Mouse (Mus musculus) MEL (cell line): Measurements from ENCODE around the gene Olfr47. TPM values are rescaled to one million over a fixed set of nuclear protein-coding genes. Genes with fewer than 3 reads are reported as not detected.

ENCODE experiments used
- DNase-seq: peaks from one replicate; pipeline ENCODE4 v3.0.0; 2011; ENCODE audit warnings: low read depth, low spot score
- H3K27ac ChIP-seq: 2 replicates; pipeline ENCODE4 v1.5.1; 2012; ENCODE audit warnings: low read depth, mild to moderate bottlenecking, control low read depth, low read length, moderate library complexity; ENCODE audit not compliant: control insufficient read depth
- H3K27me3 ChIP-seq, 2 experiments: fragments of 150-350 bp in 1 of 2; sonication (generic) in 1 of 2; 2 replicates each; pipeline ENCODE4 v1.6.1; 2012; ENCODE audit warnings: low read length in 2 of 2, mild to moderate bottlenecking in 2 of 2, improper control_type of control experiment in 1 of 2, moderate library complexity in 1 of 2; ENCODE audit not compliant: insufficient read depth in 2 of 2, control insufficient read depth in 1 of 2
- H3K36me3 ChIP-seq, 2 experiments: 2 replicates each; pipeline ENCODE4 v1.6.1; 2012 to 2014; ENCODE audit warnings: low read length in 2 of 2, improper control_type of control experiment in 1 of 2, inconsistent platforms in 1 of 2, mild to moderate bottlenecking in 1 of 2; ENCODE audit not compliant: insufficient read depth in 2 of 2, control insufficient read depth in 1 of 2
- H3K4me1 ChIP-seq, 2 experiments: fragments of 150-350 bp in 1 of 2; sonication (generic) in 1 of 2; 2 replicates each; pipeline ENCODE4 v1.6.1; 2012; ENCODE audit warnings: low read length in 2 of 2, improper control_type of control experiment in 1 of 2, mild to moderate bottlenecking in 1 of 2; ENCODE audit not compliant: insufficient read depth in 2 of 2, control insufficient read depth in 1 of 2
- H3K4me3 ChIP-seq, 2 experiments: fragments of 150-350 bp in 1 of 2; sonication (generic) in 1 of 2; 2 replicates each; pipeline ENCODE4 v1.5.1; 2012; ENCODE audit warnings: low read depth in 2 of 2, low read length in 2 of 2, mild to moderate bottlenecking in 2 of 2, moderate library complexity in 2 of 2, control low read depth in 1 of 2, improper control_type of control experiment in 1 of 2; ENCODE audit not compliant: control insufficient read depth in 1 of 2, insufficient read depth in 1 of 2
- H3K79me2 ChIP-seq: 2 replicates; pipeline ENCODE4 v1.6.1; 2012; ENCODE audit warnings: mild to moderate bottlenecking, low read length, moderate library complexity; ENCODE audit not compliant: control insufficient read depth, poor library complexity, insufficient read depth
- H3K9ac ChIP-seq: 2 replicates; pipeline ENCODE4 v1.6.1; 2012; ENCODE audit warnings: low read depth, mild to moderate bottlenecking, control low read depth, low read length, moderate library complexity; ENCODE audit not compliant: control insufficient read depth, poor library complexity, severe bottlenecking
- H3K9me3 ChIP-seq: fragments of 150-350 bp; sonication (generic); replicated peaks from 2 replicates; pipeline ENCODE4 v1.6.1; 2012; ENCODE audit warnings: mild to moderate bottlenecking, low read length, improper control_type of control experiment, moderate library complexity; ENCODE audit not compliant: insufficient read depth
- BHLHE40 ChIP-seq: IDR thresholded peaks from 2 replicates; pipeline ENCODE4 v1.6.1; 2012; ENCODE audit warnings: low read depth, mild to moderate bottlenecking, inconsistent platforms, low read length, improper control_type of control experiment, borderline replicate concordance
- CTCF ChIP-seq, 3 experiments: IDR thresholded peaks in 2 of 3; conservative IDR thresholded peaks in 1 of 3; 2 replicates each; pipeline ENCODE4 v1.5.1; 2011 to 2012; ENCODE audit warnings: low read length in 3 of 3, low read depth in 2 of 3, mild to moderate bottlenecking in 2 of 3, improper control_type of control experiment in 1 of 3, inconsistent platforms in 1 of 3, mixed read lengths in 1 of 3, moderate library complexity in 1 of 3; ENCODE audit not compliant: control insufficient read depth in 1 of 3, insufficient read depth in 1 of 3, poor library complexity in 1 of 3, severe bottlenecking in 1 of 3
- EP300 ChIP-seq, 2 experiments: IDR thresholded peaks; 2 replicates each; pipeline ENCODE4 v1.6.1; 2011; ENCODE audit warnings: improper control_type of control experiment in 2 of 2, low read length in 2 of 2, low read depth in 1 of 2, mild to moderate bottlenecking in 1 of 2
- ETS1 ChIP-seq: IDR thresholded peaks from 2 replicates; pipeline ENCODE4 v1.6.1; 2012; ENCODE audit warnings: low read depth, mild to moderate bottlenecking, inconsistent platforms, low read length, improper control_type of control experiment, moderate library complexity
- HCFC1 ChIP-seq: IDR thresholded peaks from 2 replicates; pipeline ENCODE4 v1.6.1; 2012; ENCODE audit warnings: low read depth, mild to moderate bottlenecking, inconsistent platforms, low read length, improper control_type of control experiment, moderate library complexity
- KAT2A ChIP-seq: conservative IDR thresholded peaks from 2 replicates; pipeline ENCODE4 v1.6.1; 2012; ENCODE audit warnings: low read depth, low read length, improper control_type of control experiment, inconsistent platforms
- MAX ChIP-seq: IDR thresholded peaks from 2 replicates; pipeline ENCODE4 v1.6.1; 2011; ENCODE audit warnings: low read length, improper control_type of control experiment
- MAZ ChIP-seq: IDR thresholded peaks from 2 replicates; pipeline ENCODE4 v1.6.1; 2012; ENCODE audit warnings: low read depth, mild to moderate bottlenecking, inconsistent platforms, low read length, improper control_type of control experiment
- MXI1 ChIP-seq: IDR thresholded peaks from 2 replicates; pipeline ENCODE4 v1.6.1; 2011; ENCODE audit warnings: mild to moderate bottlenecking, low read depth, low read length, improper control_type of control experiment
- MYB ChIP-seq: IDR thresholded peaks from 2 replicates; pipeline ENCODE4 v1.6.1; 2011; ENCODE audit warnings: mild to moderate bottlenecking, low read depth, low read length, improper control_type of control experiment
- NELFE ChIP-seq: IDR thresholded peaks from 2 replicates; pipeline ENCODE4 v1.6.1; 2011; ENCODE audit warnings: low read depth, low read length, improper control_type of control experiment
- POLR2A ChIP-seq, 2 experiments: IDR thresholded peaks; 2 replicates each; pipeline ENCODE4 v1.6.1; 2011 to 2012; ENCODE audit warnings: low read length in 2 of 2, mild to moderate bottlenecking in 2 of 2, control low read depth in 1 of 2, improper control_type of control experiment in 1 of 2, low read depth in 1 of 2, moderate library complexity in 1 of 2; ENCODE audit not compliant: control insufficient read depth in 1 of 2, insufficient read depth in 1 of 2, poor library complexity in 1 of 2
- POLR2AphosphoS5 ChIP-seq: IDR thresholded peaks from 2 replicates; pipeline ENCODE4 v1.6.1; 2012; ENCODE audit warnings: low read depth, borderline replicate concordance, mild to moderate bottlenecking, inconsistent platforms, low read length, moderate library complexity, mixed read lengths
- RAD21 ChIP-seq: IDR thresholded peaks from 2 replicates; pipeline ENCODE4 v1.6.1; 2011; ENCODE audit warnings: mild to moderate bottlenecking, low read depth, low read length, improper control_type of control experiment
- RCOR1 ChIP-seq: IDR thresholded peaks from 2 replicates; pipeline ENCODE4 v1.6.1; 2012; ENCODE audit warnings: low read depth, mild to moderate bottlenecking, inconsistent platforms, low read length, improper control_type of control experiment
- SMC3 ChIP-seq: IDR thresholded peaks from 2 replicates; pipeline ENCODE4 v1.6.1; 2011; ENCODE audit warnings: low read depth, low read length, improper control_type of control experiment
- TAL1 ChIP-seq: IDR thresholded peaks from 2 replicates; pipeline ENCODE4 v1.6.1; 2012; ENCODE audit warnings: mild to moderate bottlenecking, inconsistent platforms, low read length, moderate library complexity, mixed read lengths
- TBP ChIP-seq: IDR thresholded peaks from 2 replicates; pipeline ENCODE4 v1.8.0; 2011; ENCODE audit warnings: low read depth, low read length, improper control_type of control experiment
- USF1 ChIP-seq: IDR thresholded peaks from 2 replicates; pipeline ENCODE4 v1.6.1; 2014; ENCODE audit warnings: low read depth, mild to moderate bottlenecking, inconsistent platforms, low read length, improper control_type of control experiment, moderate library complexity
- ZNF384 ChIP-seq: IDR thresholded peaks from 2 replicates; pipeline ENCODE4 v1.6.1; 2012; ENCODE audit warnings: low read depth, mild to moderate bottlenecking, inconsistent platforms, low read length, improper control_type of control experiment
- polyA plus RNA-seq, 2 experiments: library from polyadenylated mRNA; stranded (reverse) in 1 of 2; unstranded in 1 of 2; fragments of >175 nt in 1 of 2; fragments of >200 nt in 1 of 2; gene quantifications; 2 replicates each; pipeline versions ENCODE4 v1.2.1 to v1.2.4; 2012; ENCODE audit warnings: low replicate concordance in 2 of 2, low read depth in 1 of 2; ENCODE audit not compliant: insufficient read length in 2 of 2, insufficient read depth in 1 of 2, missing spikeins in 1 of 2
- total RNA-seq: library from RNA; depleted of rRNA; stranded (reverse); fragments of 300-350 nt; gene quantifications from 2 replicates; pipeline ENCODE4 v1.2.3, GENCODE M21; 2012

Gene Olfr47
- total and polyA plus RNA-seq, 3 experiments = not detected

GRCm38 (mm10) chr6:43266356-43266755 is 35.0 kb downstream of the Olfr47 start:
- no peak overlapping the region for H3K9ac ChIP-seq

GRCm38 (mm10) chr6:43272597-43272996 is 41.3 kb downstream of the Olfr47 start:
- Histone ChIP-seq H3K27ac (no peak overlapping the region), H3K36me3 (no peaks in the 10 kb centered on the region), H3K4me3 (no peak overlapping the region), H3K4me1 (no peaks in the 10 kb centered on the region), H3K79me2 (no peaks in the 10 kb centered on the region), H3K9me3 (no peaks in the 10 kb centered on the region), H3K9ac (no peak overlapping the region), H3K27me3 (no peaks in the 10 kb centered on the region)
- no peak for DNase-seq
- TF ChIP-seq USF1 = no peak
- no peak for TF ChIP-seq EP300 (IDR thresholded peaks at IDR 0.05; ENCODE audit: low read depth in 1 of 2, low read length in 2 of 2)

More at GRCm38 (mm10) chr6:43266356-43266755, 35.0 kb downstream of the Olfr47 start:
- Histone ChIP-seq H3K4me3 (no peak overlapping the region), H3K36me3 (no peaks in the 10 kb centered on the region), H3K27ac (no peak overlapping the region), H3K4me1 (no peaks in the 10 kb centered on the region), H3K9me3 (no peaks in the 10 kb centered on the region), H3K27me3 (no peaks in the 10 kb centered on the region; a peak in 1 of 4 replicates), H3K79me2 (no peaks in the 10 kb centered on the region)
- no peak for DNase-seq
- no peak for TF ChIP-seq RCOR1
- no peak for TF ChIP-seq RAD21
- TF ChIP-seq MXI1 = no peak
- TF ChIP-seq MAX = no peak
- TF ChIP-seq ZNF384 = no peak
- TF ChIP-seq ETS1 = no peak
- no peak for TF ChIP-seq KAT2A
- TF ChIP-seq NELFE = no peak
- no peak for TF ChIP-seq TAL1
- no peak for TF ChIP-seq MYB
- no peak for TF ChIP-seq SMC3
- no peak for TF ChIP-seq TBP
- no peak for TF ChIP-seq POLR2AphosphoS5
- TF ChIP-seq HCFC1 = no peak
- TF ChIP-seq BHLHE40 = no peak
- TF ChIP-seq POLR2A (IDR thresholded peaks at IDR 0.05; ENCODE audit: control insufficient read depth in 1 of 2, insufficient read depth in 1 of 2, low read depth in 1 of 2, low read length in 2 of 2, poor library complexity in 1 of 2) = no peak
- no peak for TF ChIP-seq MAZ
- TF ChIP-seq CTCF (IDR thresholded peaks at IDR 0.05 in 2 of 3, conservative IDR thresholded peaks at IDR 0.05 in 1 of 3; ENCODE audit: control insufficient read depth in 1 of 3, insufficient read depth in 1 of 3, low read depth in 2 of 3, low read length in 3 of 3, poor library complexity in 1 of 3, severe bottlenecking in 1 of 3) = no peak
- TF ChIP-seq EP300 (IDR thresholded peaks at IDR 0.05; ENCODE audit: low read depth in 1 of 2, low read length in 2 of 2) = no peak
